Mouse (Mus musculus) ES-Bruce4 (cell line): ENCODE measurements around the gene Cygb.

Source experiments
- CTCF ChIP-seq: IDR thresholded peaks from one replicate; pipeline ENCODE4 v1.8.1; 2011; ENCODE audit warnings: low read depth, low read length
- EP300 ChIP-seq: IDR thresholded peaks from 2 replicates; pipeline ENCODE4 v1.6.1; 2011; ENCODE audit warnings: low read depth, low read length; ENCODE audit not compliant: insufficient read depth
- POLR2A ChIP-seq: IDR thresholded peaks from one replicate; pipeline ENCODE4 v1.8.1; 2011; ENCODE audit warnings: low read length; ENCODE audit not compliant: insufficient read depth

DNA sequence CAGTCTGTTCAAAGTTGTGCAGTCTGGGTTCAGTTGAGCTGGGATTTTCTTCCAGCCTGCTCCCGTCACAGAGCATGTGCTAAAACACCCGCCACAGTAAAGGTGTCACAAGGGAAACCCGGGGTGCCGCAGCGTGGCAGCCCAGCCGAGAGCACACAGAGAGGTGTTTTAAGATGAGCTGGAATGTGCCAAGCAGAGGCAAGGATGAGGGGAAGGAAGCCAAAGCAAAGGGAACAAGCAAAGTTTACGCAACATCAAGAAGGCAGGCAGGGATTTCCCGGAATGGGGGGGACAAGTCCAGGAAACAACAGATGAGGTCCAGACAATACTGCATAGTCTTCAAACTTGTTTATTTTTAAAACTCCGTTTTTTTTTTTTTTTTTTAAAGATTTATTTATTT, 12.5 kb upstream of the Cygb start:
- TF ChIP-seq CTCF (no peak), POLR2A (no peak), EP300 (no peak)
